Mouse (Mus musculus): ENCODE measurements around the gene Snrnp200.

GRCm38 (mm10) chr2:127251457-127251856, 43.3 kb downstream of the Snrnp200 start:
- no peak for TF ChIP-seq POLR2A (IDR thresholded peaks at IDR 0.05; ENCODE audit: low read depth, low read length)
- no peak for TF ChIP-seq CTCF (IDR thresholded peaks at IDR 0.05; ENCODE audit: borderline replicate concordance, insufficient read depth, low read length)

Measured in embryonic fibroblast, embryonic 13.5 days (primary cell).